Comparison of ENCODE assay signal across 11 mouse cellular contexts in genomic region chrX:161075576-161075975, GRCm38 (mm10). TPM values are rescaled to one million over a fixed set of nuclear protein-coding genes. Genes with fewer than 3 reads are reported as not detected.
DNase-seq lines count a peak whose midpoint lies in the region; ATAC-seq and TF ChIP-seq lines count a peak whose summit lies in the region.
"Not testable (repeated sequence)": the region's sequence is repeated elsewhere in the genome, so short reads cannot be mapped to it uniquely, and the experiment has no call there.
"Had no signal": no experiment of that assay in that cellular context is flagged by ENCODE, and none has a peak within 500 bp of the region (broad histone marks: within the 10 kb centered on the region; RNA-seq: fewer than 3 reads in every experiment).

No protein-coding gene starts in this region.

- not testable (repeated sequence) for H3K9me3 ChIP-seq in forebrain, postnatal 0 days (ENCODE audit: low read length); midbrain, embryonic 14.5 days (ENCODE audit: control insufficient read depth, low read length)

- TF ChIP-seq POLR2A in brain, embryonic 14.5 days (IDR thresholded peaks at IDR 0.05; ENCODE audit: borderline replicate concordance, extremely low read depth, insufficient read depth, insufficient read length, poor library complexity, severe bottlenecking); kidney, adult 2 months (IDR thresholded peaks at IDR 0.05; ENCODE audit: low read depth, low read length): not testable (repeated sequence)

- H3K27me3 ChIP-seq in forebrain, postnatal 0 days (ENCODE audit: insufficient read depth, low read length); kidney, adult 2 months (replicated peaks; ENCODE audit: control insufficient read depth, insufficient read depth, low read length); midbrain, embryonic 14.5 days (ENCODE audit: control insufficient read depth, insufficient read depth, low read length): not testable (repeated sequence)

- WGBS in forebrain, postnatal 0 days: 66% methylated on average over 6 of the region's 6 CpGs
- 67% methylated on average over 6 of the region's 6 CpGs for WGBS in kidney, adult 2 months
- 76% methylated on average over 6 of the region's 6 CpGs for WGBS in midbrain, embryonic 14.5 days

- DNase-seq in brain, embryonic 14.5 days (ENCODE audit: low read depth): peak; percentile 49
- DNase-seq in cerebellum, postnatal 10 days: peak; percentile 61 to 72
- peak; percentile 3 for DNase-seq in forebrain, postnatal 0 days
- peak; percentile 46 for DNase-seq in kidney, adult 2 months
- DNase-seq in kidney, postnatal 36 days: peak; percentile 0 to 37
- peak; percentile 2 for DNase-seq in midbrain, embryonic 14.5 days
- peak; percentile 33 to 37 for DNase-seq in right cerebral cortex, postnatal 10 days (ENCODE audit: low spot score in 2 of 2)

- H3K4me2 ChIP-seq in forebrain, postnatal 0 days (ENCODE audit: low read depth); midbrain, embryonic 14.5 days (ENCODE audit: low read length): not testable (repeated sequence)

- H3K9ac ChIP-seq in forebrain, postnatal 0 days; midbrain, embryonic 14.5 days (replicated peaks; ENCODE audit: low read length): not testable (repeated sequence)

- not testable (repeated sequence) for H3K27ac ChIP-seq in forebrain, postnatal 0 days (ENCODE audit: low read depth, low read length); kidney, adult 2 months (ENCODE audit: insufficient read depth, low read depth, low read length); midbrain, embryonic 14.5 days (replicated peaks; ENCODE audit: low read depth, low read length)

- not testable (repeated sequence) for H3K4me3 ChIP-seq in forebrain, postnatal 0 days (ENCODE audit: low read depth, low read length); kidney, adult 2 months (ENCODE audit: insufficient read depth, low read depth, low read length); midbrain, embryonic 14.5 days (replicated peaks; ENCODE audit: low read depth, low read length)

- TF ChIP-seq CTCF in brain, embryonic 14.5 days (IDR thresholded peaks at IDR 0.05; ENCODE audit: borderline replicate concordance, extremely low read depth, insufficient read depth, insufficient read length); forebrain, postnatal 0 days (IDR thresholded peaks at IDR 0.05; ENCODE audit: low read depth); kidney, adult 2 months (conservative IDR thresholded peaks at IDR 0.05; ENCODE audit: insufficient read depth, insufficient read length, low read depth, low read length): not testable (repeated sequence)

- not testable (repeated sequence) for H3K36me3 ChIP-seq in forebrain, postnatal 0 days (ENCODE audit: insufficient read depth); kidney, adult 2 months (ENCODE audit: control insufficient read depth, insufficient read depth, low read length); midbrain, embryonic 14.5 days (ENCODE audit: control insufficient read depth, insufficient read depth, low read length)

- not testable (repeated sequence) for ATAC-seq in forebrain, postnatal 0 days; midbrain, embryonic 14.5 days (ENCODE audit: low FRiP score, low TSS enrichment)

- not testable (repeated sequence) for H3K4me1 ChIP-seq in forebrain, postnatal 0 days (ENCODE audit: insufficient read depth); kidney, adult 2 months (ENCODE audit: control insufficient read depth, insufficient read depth, low read length); midbrain, embryonic 14.5 days (ENCODE audit: control insufficient read depth, insufficient read depth, low read length)

RNA-seq across cellular contexts. Expression of gene Scml2, which starts 41.4 kb away (rescaled TPM):
- 4.8 and 5.0 TPM in 2 replicates for polyA plus RNA-seq in brain, embryonic 14.5 days (2012; rRNA removed)
- 5.5 and 5.9 TPM in 2 replicates for total RNA-seq in forebrain, postnatal 0 days (2014; rRNA removed)
- polyA plus RNA-seq in forebrain, postnatal 0 days (2015; fragmentation: Nextera tagmentation; extraction: Ambion mirVana): 1.2 and 1.5 TPM in 2 replicates
- polyA plus RNA-seq in kidney, adult 2 months (2012; rRNA removed): 0.14 TPM in 2 replicates
- 2.1 and 3.4 TPM in 2 replicates for polyA plus RNA-seq in midbrain, embryonic 14.5 days (2014; fragmentation: Nextera tagmentation; extraction: Ambion mirVana)
- total RNA-seq: MEL had no signal
- polyA plus RNA-seq: activated CD4-positive, CD25-positive, alpha-beta regulatory T cell, adult 4 months; C2C12; CD4-positive, CD25-positive, alpha-beta regulatory T cell, adult 4 months had no signal

Comparison
In these comparisons a context has a peak if more than half of its experiments do, and no peak if none do; other contexts are left out.
1. DNase-seq: peak in every context shown above with its lines; median percentile 66 in cerebellum, postnatal 10 days; 49 in brain, embryonic 14.5 days; 46 in kidney, adult 2 months; 35 in right cerebral cortex, postnatal 10 days; 18 in kidney, postnatal 36 days; 3 in forebrain, postnatal 0 days; 2 in midbrain, embryonic 14.5 days.